Mouse (Mus musculus) lung, adult 2 months (tissue): ENCODE data around the gene Hspa12a. TPM values are rescaled to one million over a fixed set of nuclear protein-coding genes. Genes with fewer than 3 reads are reported as not detected.
"Not testable (repeated sequence)": the region's sequence is repeated elsewhere in the genome, so short reads cannot be mapped to it uniquely, and the experiment has no call there.

Source experiments
- DNase-seq: peaks from one replicate; pipeline ENCODE4 v3.0.0; 2022
- H3K4me1 ChIP-seq: fragments of 200-500 bp; 2 replicates; pipeline ENCODE4 v1.6.1; 2011; ENCODE audit warnings: low read length; ENCODE audit not compliant: control insufficient read depth, insufficient read depth
- H3K4me3 ChIP-seq: fragments of 200-500 bp; replicated peaks from 2 replicates; pipeline ENCODE3; 2011; ENCODE audit warnings: low read depth, mild to moderate bottlenecking, control low read depth, low read length; ENCODE audit errors: extremely low read depth
- CTCF ChIP-seq: fragments of 200-500 bp; IDR thresholded peaks from 2 replicates; pipeline ENCODE4 v1.5.1; 2011; ENCODE audit warnings: mild to moderate bottlenecking, low read length, control low read depth; ENCODE audit not compliant: insufficient read depth
- POLR2A ChIP-seq: fragments of 200-500 bp; IDR thresholded peaks from 2 replicates; pipeline ENCODE4 v1.6.1; 2011; ENCODE audit warnings: low read depth, mild to moderate bottlenecking, control low read depth, low read length, borderline replicate concordance; ENCODE audit errors: extremely low read depth
- WGBS: fragments of 180-500 bp; shearing (Covaris S2); methylation state at CpG from one replicate; pipeline ENCODE4 v1.1.7; 2018; 5-methylcytosine and 5-hydroxymethylcytosine counted together
- polyA plus RNA-seq: library from polyadenylated mRNA; depleted of rRNA; stranded (reverse); fragments of >200 nt; gene quantifications from 2 replicates; pipeline ENCODE4 v1.2.3, GENCODE M21; 2012

Hspa12a gene
- polyA plus RNA-seq, 1 experiment, result 12.5 TPM

DNA sequence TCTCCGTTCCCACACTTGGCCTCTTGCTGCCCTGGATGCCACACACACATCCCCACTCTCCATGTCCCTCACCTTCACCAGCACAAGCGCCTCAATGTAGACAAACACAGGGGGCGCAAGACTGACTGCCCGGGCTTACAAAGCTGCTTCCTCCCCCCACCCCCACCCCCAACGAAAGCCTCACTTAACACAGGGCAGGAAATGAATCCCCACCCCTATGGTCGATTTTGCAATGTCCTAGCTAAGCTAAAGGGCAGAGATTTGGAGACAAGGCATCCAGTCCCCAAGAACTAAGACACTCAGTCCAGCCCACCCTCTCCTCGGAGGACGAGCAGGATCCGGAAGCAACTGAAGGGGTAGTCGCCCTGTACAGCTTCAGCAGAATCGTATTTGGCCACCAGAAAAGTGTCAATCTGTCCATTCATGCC, 32.5 kb downstream of the Hspa12a start:
- H3K4me3 ChIP-seq, result peak overlapping the region; percentile 34
- DNase-seq, result no peak
- peaks cover 7% of the 10 kb centered on the region; the same call in 1 of the 2 replicates for H3K4me1 ChIP-seq
- WGBS, result 2% methylated on average over 11 of the region's 11 CpGs
- TF ChIP-seq CTCF, result no peak
- no peak for TF ChIP-seq POLR2A

DNA sequence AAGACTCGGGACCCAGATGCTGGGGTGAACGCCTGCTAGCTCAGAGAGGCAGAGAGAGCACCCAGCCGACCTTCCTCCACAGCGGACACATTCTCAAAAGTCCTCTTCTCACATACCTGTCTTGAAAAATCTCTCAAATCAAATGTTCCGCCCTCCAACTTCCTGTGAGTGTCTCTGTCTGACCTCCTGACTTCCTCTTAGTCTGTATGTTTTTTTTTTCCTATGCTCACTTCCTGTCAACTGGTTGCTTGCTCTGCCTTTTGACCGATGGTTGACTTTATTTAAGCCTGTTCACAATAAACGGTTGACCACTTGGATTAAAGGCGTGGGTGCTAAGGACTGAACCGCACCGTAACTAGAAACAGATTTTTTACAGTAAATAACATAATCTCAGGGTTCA, 35.4 kb downstream of the Hspa12a start:
- no peak for TF ChIP-seq POLR2A
- no peak for TF ChIP-seq CTCF
- no peak for DNase-seq
- 50% methylated on average over 10 of the region's 10 CpGs for WGBS
- H3K4me3 ChIP-seq, result no peak overlapping the region
- peaks cover 7% of the 10 kb centered on the region; the same call in 1 of the 2 replicates for H3K4me1 ChIP-seq

DNA sequence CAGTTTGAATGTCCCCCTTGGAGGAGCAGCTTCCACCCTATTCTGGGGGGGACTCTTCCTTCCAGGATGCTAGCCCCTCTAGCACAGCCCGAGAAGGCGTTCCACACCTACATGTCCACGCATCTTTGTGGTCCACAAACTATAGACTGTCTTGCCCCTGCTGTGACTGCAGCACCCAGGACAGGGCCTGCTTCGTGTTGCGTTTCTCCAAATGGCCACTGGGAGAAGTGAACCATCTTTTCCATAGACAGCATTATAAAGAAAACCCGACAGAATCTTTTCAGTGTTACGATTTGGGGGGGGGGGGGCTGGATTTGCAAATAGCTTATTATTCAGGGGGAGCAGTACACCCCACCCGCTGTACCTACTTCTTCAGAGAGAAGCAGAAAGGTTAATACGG, 36.8 kb downstream of the Hspa12a start:
- Histone ChIP-seq H3K4me1 (peaks cover 7% of the 10 kb centered on the region; the same call in 1 of the 2 replicates), H3K4me3 (no peak overlapping the region)
- DNase-seq, result no peak
- 63% methylated on average over 9 of the region's 9 CpGs for WGBS
- TF ChIP-seq CTCF, result no peak
- no peak for TF ChIP-seq POLR2A

DNA sequence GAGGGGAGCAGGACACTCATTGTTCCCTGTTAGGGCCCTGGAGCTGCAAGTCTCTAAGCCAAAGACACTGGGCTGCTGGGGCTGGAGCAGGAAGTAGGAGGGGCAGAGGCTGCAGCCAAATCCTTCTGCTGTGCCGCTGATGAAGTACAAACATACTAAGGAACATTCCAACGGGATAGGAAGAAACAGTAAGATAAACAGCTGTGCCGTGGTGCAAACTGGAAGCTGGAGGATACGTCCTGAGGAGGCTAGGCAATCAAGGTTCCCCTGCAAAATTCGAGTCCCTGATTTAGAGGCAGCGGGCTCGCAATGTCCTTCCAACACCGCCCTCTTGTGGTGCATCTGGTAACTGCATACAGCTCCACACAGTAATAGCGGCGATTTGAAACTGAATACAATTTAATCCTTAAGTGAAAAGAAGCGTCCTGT, 39.5 kb downstream of the Hspa12a start:
- peak overlapping the region; percentile 4 for H3K4me3 ChIP-seq
- H3K4me1 ChIP-seq, result 0 out of 2 replicates have a peak, but pooled peaks cover 2% of the 10 kb centered on the region
- peak; percentile 88 for DNase-seq
- peak; percentile 96 for TF ChIP-seq CTCF
- no peak for TF ChIP-seq POLR2A
- under 1% methylated on average over 11 of the region's 11 CpGs for WGBS

DNA sequence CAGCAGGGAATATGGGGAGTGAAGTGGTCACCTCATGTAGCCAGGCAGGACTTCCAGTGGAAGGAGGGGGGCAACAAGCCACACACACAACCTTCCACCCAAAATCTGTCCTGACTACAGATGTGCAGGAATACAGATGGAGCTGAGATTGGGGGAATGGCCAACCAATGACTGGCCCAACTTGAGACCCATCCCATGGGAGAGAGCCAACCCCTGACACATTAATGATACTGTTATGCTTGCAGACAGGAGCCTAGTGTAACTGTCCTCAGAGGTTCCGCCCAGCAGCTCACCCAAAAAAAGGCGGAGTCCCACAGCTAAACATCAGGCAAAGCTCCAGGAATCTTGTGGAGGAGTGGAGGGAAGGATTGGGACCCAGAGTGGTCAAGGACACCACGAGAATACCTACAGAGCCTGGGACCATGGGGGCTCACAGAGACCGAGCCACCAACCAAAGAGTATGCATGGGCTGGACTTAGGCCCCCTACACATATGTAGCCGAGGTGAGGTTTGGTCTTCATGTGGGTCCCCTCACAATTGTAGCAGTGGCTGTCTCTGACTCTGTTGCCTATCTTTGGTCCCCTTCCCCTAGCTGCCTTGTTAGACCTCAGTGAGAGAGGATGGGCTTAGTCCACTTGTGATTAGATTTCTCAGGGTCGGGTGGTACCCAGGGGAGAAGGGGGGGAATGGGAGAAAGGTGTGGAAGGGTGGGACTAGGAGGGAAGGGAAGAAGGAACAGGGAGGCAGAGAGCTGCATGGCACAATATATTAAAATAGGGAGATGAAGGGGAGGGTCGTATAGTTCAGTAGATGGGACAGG, 40.2 kb downstream of the Hspa12a start:
- no peak for TF ChIP-seq CTCF
- TF ChIP-seq POLR2A, result no peak
- Histone ChIP-seq H3K4me1 (0 out of 2 replicates have a peak, but pooled peaks cover 2% of the 10 kb centered on the region), H3K4me3 (no peak overlapping the region)
- DNase-seq, result no peak
- 57% methylated on average over 7 of the region's 7 CpGs for WGBS

DNA sequence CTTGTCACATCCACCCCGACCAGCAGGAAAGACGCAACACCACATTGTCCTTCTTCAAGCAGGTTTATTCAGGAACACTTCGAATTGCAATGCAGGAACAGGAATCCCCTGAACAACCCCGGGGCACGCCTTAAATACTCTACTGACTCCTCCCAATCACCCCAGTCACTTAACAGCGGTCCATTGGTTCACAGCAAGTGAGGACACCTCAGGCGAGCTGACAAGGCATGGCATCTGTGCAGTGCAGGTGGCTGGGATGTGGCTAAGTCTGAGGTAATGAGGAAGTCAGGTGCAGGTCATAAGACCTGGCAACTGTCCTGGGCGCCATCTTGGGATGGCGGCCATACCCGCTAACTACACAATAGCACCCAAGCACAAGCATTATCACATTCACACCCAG, 43.0 kb downstream of the Hspa12a start:
- H3K4me3 ChIP-seq, H3K4me1 ChIP-seq, DNase-seq: not testable (repeated sequence)
- 85% methylated on average over 10 of the region's 10 CpGs for WGBS

DNA sequence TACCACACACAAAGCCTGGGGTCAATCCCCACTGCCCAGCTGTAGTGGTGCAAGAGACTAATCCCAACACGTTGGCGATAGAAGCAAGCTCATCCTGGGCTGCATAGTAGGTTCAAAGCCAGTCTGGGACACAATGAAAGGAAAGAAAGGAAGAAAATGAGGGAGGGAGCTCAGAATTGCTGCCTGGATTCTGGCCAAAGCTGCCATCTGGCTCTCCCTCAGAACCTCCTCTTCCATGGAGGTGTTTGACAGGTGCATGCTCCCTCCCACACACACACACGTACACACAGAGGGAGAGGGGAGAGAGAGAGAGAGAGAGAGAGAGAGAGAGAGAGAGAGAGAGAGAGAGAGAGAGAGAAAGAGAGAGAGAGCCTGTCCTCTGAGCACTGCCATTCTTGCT, 47.2 kb downstream of the Hspa12a start:
- Histone ChIP-seq H3K4me3 (no peak overlapping the region), H3K4me1 (no peaks in the 10 kb centered on the region)
- 74% methylated on average over 3 of the region's 3 CpGs for WGBS
- no peak for DNase-seq
- TF ChIP-seq POLR2A (no peak), CTCF (no peak)

DNA sequence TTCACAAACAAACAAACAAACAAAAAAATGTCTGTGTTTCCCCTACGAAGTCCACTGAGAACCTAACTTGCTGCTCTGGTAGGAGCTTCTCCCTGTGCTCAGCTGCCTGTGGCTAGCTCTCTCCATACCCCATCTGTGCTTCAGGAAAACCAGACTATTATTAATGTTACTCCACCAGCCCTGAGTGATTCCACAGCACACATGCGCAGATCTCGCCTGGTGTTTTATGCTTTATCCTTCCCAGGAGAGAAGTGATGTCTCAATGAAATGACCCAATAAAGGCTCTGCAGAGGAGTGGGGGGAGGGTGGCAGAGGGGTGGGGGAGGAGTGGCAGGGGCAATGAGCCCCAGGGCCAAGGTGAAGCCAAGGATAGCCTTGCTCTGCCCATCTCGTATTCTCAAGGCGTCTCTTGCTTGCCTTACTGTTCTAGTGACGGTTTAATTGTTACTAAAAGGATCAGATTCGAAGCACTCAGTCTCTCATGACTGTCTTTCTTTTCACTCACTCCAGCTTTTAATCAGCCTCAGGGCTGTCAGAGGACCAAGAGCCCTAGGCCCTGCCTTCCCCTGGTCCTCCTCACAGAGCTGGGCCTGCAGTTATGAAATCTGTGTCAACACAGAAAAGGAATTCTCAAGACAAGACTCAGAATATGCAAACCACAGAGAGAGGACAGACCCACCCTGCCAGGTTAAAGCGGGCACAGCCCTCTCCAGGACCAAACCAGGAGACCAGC, 54.0 kb downstream of the Hspa12a start:
- H3K4me3 ChIP-seq, result no peak overlapping the region
- DNase-seq, result no peak
- TF ChIP-seq CTCF, result no peak
- TF ChIP-seq POLR2A, result no peak
- H3K4me1 ChIP-seq, result no peaks in the 10 kb centered on the region
- WGBS, result 76% methylated on average over 8 of the region's 8 CpGs

DNA sequence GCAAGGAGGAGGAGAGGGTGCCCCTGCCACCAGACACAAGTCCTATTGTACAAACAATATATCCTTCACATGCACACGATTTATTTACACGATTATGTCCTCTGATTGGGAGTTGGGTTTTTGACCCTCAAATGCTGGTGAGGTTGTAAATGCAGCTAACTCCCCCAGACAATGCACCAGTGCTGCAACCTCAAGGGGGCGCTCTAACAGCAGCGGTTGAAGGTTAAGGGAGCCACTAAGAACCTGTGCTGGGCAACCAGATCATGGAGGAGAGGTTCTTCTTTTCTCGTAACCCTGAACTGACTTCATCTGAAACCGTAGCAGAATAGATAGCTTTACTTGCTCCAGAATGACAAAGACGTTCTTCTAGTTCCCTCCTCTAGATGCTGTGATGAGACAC, 57.0 kb downstream of the Hspa12a start:
- H3K4me3 ChIP-seq, result no peak overlapping the region
- TF ChIP-seq POLR2A (no peak), CTCF (peak; percentile 17; the same call in 1 of the 2 replicates)
- 65% methylated on average over 7 of the region's 7 CpGs for WGBS
- no peaks in the 10 kb centered on the region for H3K4me1 ChIP-seq
- DNase-seq, result no peak

DNA sequence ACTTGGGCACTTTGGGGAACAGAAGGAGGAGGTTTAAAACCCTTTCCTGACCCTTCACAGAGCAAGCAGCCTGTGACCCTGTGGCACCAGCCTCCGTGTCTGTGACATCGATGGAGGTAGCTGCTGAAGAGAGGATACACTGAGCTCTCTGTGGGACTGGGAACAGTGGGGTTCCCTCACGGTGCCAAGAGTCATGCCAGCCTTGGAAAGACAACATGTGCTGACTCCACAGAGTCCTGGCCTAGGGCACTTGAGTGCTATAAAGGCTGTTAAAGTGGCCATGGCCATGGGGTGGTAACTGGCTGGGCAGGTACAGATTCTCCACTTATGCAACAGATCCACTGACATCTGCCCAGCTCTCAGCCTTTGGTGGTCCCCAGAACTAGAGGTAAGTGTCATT, 60.0 kb downstream of the Hspa12a start:
- Histone ChIP-seq H3K4me3 (no peak overlapping the region), H3K4me1 (0 out of 2 replicates have a peak, but pooled peaks cover 2% of the 10 kb centered on the region)
- no peak for DNase-seq
- TF ChIP-seq CTCF (no peak), POLR2A (no peak)
- 64% methylated on average over 3 of the region's 3 CpGs for WGBS
